Mouse (Mus musculus): ENCODE results near the gene Tor1aip2. TPM values are rescaled to one million over a fixed set of nuclear protein-coding genes. Genes with fewer than 3 reads are reported as not detected.
"Not testable (repeated sequence)": the region's sequence is repeated elsewhere in the genome, so short reads cannot be mapped to it uniquely, and the experiment has no call there.

Tor1aip2 gene
- total RNA-seq, 2 experiments from 2014 or later: 69.9 to 85.3 TPM

DNA sequence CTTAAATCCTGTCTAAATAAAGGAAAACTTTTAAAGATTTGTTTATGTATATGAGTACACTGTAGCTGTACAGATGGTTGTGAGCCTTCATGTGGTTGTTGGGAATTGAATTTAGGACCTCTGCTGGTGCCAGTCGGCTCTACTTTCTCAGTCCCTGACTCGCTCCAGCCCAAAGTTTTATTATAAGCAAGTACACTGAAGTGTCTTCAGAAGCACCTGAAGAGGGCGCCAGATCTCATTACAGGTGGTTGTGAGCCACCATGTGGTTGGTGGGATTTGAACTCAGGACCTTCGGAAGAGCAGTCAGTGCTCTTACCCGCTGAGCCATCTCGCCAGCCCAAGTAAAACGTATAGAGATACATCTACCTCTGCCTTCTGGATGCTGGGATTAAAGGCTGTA, 4.8 kb downstream of the Tor1aip2 start:
- ATAC-seq (replicated peaks; ENCODE audit: low FRiP score, low TSS enrichment, poor library complexity, severe bottlenecking): not testable (repeated sequence)

GRCm38 (mm10) chr1:156040731-156041401, 5.7 kb downstream of the Tor1aip2 start:
- peak; percentile 78 for ATAC-seq (replicated peaks; ENCODE audit: low FRiP score, low TSS enrichment, poor library complexity, severe bottlenecking)

DNA sequence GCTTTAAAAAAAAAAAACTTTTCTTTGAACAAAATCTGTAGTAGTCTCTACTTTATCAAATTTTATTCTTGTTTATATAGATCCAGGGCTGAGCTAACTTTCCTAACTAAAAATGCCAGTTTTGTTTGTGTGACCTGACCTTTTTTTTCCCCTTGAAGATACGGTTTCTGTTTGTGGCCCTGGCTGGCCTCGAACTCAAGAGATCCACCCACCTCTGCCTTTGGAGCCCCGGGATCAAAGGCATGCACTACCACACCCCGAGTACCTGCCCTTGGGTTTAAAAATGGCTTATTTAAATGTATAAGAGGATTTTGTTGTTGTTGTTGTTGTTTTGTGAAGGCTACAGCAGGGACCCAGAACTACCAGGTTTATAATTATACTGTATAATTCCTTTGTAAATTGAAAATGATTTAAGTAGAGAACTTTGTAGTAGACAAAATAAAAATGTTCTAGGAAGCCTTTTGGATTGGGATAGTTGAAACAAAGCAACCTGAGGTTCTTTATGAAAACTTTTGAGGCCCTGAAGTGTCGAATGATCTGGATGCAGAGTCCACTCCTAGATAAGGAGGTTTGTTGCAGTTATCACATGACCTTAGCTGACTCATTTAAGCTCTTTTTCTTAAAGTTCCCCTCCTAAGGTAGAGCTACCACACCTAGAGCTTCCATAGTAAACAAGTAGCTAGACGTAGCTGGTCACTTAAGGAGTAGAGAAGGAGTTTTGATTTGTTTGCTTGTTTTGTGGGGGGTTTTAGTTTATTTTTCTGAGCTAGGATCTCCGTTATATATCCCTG, 6.4 kb downstream of the Tor1aip2 start:
- no peak for ATAC-seq (replicated peaks; ENCODE audit: low FRiP score, low TSS enrichment, poor library complexity, severe bottlenecking)

GRCm38 (mm10) chr1:156042481-156042880, 7.3 kb downstream of the Tor1aip2 start:
- no peak for ATAC-seq (replicated peaks; ENCODE audit: low FRiP score, low TSS enrichment, poor library complexity, severe bottlenecking)

- peak; percentile 69 for ATAC-seq (replicated peaks; ENCODE audit: low FRiP score, low TSS enrichment, poor library complexity, severe bottlenecking)
Measured at GRCm38 (mm10) chr1:156043027-156043426, 7.8 kb downstream of the Tor1aip2 start.

DNA sequence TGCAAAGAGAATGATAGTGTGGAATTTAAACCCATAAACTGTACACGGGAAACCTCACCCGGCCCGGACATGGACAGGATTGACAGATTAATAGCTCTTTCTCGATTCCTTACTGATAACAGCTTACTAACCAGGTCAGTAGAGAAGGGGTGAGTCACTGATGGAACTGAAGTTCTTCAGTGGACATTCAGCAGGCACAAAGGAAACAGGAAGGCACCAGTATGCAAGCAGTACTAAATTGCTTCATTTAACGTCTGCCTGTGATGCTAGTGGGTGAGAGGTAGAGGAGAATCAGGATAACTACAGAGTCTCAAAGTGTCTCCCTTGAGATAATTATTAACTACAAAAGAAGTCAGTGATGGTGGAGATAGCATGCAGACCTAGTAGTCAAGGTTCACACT, 9.0 kb downstream of the Tor1aip2 start:
- no peak for ATAC-seq (replicated peaks; ENCODE audit: low FRiP score, low TSS enrichment, poor library complexity, severe bottlenecking)

GRCm38 (mm10) chr1:156046688-156047087, 11.5 kb downstream of the Tor1aip2 start:
- no peak for ATAC-seq (replicated peaks; ENCODE audit: low FRiP score, low TSS enrichment, poor library complexity, severe bottlenecking)

GRCm38 (mm10) chr1:156058207-156058606, 23.0 kb downstream of the Tor1aip2 start:
- ATAC-seq (replicated peaks; ENCODE audit: low FRiP score, low TSS enrichment, poor library complexity, severe bottlenecking): no peak

DNA sequence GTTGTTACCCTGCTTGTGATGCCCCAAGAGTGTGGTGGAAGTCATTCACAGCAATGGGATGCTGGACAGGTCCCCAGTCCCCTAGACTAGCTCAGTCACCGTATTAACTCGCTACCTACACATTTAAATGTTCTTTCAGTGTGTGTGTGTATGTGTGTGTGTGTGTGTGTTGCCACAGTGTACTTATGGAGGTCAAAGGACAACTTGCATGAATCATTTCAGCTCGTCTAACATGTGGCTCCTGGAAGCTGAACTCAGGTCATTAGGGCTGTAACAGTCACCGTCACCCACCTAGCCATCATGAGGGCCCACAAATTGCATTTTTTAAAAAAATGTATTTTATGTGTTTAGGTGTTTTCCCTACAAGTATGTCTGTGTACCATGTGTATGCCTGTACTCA, 27.0 kb downstream of the Tor1aip2 start:
- no peak for ATAC-seq (replicated peaks; ENCODE audit: low FRiP score, low TSS enrichment, poor library complexity, severe bottlenecking)

DNA sequence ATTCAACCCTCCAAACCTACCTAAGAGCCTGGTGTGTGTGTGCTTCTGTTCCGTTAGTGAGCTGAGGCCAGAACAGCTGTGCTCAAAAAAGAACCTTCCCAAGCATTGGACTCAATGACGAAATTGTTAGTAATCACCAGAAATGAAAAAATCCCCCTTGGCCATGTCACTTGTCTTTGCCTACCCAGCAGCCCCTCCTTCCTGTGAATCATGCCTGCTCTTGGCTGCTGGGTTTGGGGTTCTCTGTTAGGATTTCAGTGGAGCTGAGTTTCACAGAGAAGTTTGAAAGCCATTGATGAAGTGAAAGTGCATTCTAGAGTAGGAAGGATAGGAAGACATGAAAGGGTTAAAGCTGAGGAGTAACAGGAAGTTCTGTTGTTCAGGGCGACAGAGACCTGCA, 30.9 kb downstream of the Tor1aip2 start:
- ATAC-seq (replicated peaks; ENCODE audit: low FRiP score, low TSS enrichment, poor library complexity, severe bottlenecking): no peak

DNA sequence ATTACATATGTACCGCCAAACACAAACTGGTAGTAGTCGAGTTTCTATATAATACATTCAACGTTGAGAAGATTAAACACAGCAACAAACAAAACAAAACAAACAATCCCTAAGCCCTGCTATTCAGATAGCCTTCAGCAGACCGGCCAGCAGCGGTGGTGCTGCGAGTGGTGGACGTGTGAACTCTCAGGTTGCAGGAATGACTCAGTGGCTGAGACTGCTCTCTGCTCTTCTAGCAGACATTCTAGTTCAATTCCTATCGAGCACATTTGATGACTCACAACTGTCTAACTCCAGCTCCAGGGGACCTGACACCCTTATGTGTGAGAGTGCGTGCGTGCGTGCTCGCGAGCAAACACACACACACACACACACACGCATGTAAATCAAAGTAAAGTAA, 34.9 kb downstream of the Tor1aip2 start:
- ATAC-seq (replicated peaks; ENCODE audit: low FRiP score, low TSS enrichment, poor library complexity, severe bottlenecking): no peak

DNA sequence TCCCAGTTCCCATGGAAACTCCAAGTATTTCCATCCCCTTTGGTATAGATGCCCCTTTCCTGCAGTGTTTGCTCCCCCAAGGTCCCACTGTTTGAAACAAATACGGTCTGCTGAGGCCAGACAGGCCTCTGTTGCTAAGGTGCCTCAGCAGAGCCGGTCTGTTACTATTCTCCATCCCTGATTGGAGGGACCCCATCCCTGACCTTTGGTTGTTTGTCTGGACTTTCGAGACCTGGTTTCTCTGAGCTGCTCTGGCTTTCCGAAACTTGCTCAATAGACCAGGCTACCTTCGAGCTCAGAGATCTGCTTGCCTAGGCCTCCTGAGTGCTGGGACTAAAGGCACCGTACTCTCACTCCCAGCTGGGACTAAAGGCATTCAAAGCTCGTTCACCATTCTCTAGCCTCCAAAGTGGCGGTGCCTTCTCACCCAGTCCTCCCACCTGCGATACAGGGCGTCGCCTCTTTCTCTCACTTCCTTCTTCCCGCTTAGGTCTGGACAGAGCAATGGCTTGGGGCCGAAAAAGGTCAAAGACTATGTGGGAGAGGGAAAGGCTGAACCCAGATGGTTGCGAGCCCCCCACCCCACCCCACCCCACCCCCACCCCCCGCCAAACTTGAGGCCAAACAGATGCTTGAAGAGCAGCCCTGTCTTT, 38.1 kb downstream of the Tor1aip2 start:
- no peak for ATAC-seq (replicated peaks; ENCODE audit: low FRiP score, low TSS enrichment, poor library complexity, severe bottlenecking)

DNA sequence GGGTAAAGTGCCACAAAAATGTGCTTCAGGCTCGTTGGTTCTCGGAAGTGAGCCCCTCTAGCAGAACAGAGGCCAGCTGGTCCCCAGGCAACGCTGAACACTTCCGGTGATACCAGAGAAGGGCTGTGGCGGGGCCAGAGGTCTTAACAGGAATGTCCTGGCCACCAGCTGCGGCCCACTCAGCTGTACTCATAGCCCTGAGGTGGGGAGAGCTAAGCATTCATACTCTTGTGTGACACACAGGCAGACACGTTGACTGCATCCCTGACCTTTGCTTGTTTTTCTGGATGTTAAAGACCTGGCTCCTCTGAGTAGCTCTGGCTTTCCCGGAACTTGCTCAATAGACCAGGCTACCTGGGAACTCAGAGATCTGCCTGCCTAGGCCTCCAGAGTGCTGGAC, 39.4 kb downstream of the Tor1aip2 start:
- no peak for ATAC-seq (replicated peaks; ENCODE audit: low FRiP score, low TSS enrichment, poor library complexity, severe bottlenecking)

- peak; percentile 82 for ATAC-seq (replicated peaks; ENCODE audit: low FRiP score, low TSS enrichment, poor library complexity, severe bottlenecking)
Measured at GRCm38 (mm10) chr1:156076474-156076873, 41.3 kb downstream of the Tor1aip2 start.

- ATAC-seq (replicated peaks; ENCODE audit: low FRiP score, low TSS enrichment, poor library complexity, severe bottlenecking): no peak
Measured at GRCm38 (mm10) chr1:156077655-156078054, 42.5 kb downstream of the Tor1aip2 start.

- no peak for ATAC-seq (replicated peaks; ENCODE audit: low FRiP score, low TSS enrichment, poor library complexity, severe bottlenecking)
Measured at GRCm38 (mm10) chr1:156084603-156085002, 49.4 kb downstream of the Tor1aip2 start.

GRCm38 (mm10) chr1:156085770-156086169, 50.6 kb downstream of the Tor1aip2 start:
- ATAC-seq (replicated peaks; ENCODE audit: low FRiP score, low TSS enrichment, poor library complexity, severe bottlenecking): peak; percentile 47; the same call in 1 of the 2 replicates

DNA sequence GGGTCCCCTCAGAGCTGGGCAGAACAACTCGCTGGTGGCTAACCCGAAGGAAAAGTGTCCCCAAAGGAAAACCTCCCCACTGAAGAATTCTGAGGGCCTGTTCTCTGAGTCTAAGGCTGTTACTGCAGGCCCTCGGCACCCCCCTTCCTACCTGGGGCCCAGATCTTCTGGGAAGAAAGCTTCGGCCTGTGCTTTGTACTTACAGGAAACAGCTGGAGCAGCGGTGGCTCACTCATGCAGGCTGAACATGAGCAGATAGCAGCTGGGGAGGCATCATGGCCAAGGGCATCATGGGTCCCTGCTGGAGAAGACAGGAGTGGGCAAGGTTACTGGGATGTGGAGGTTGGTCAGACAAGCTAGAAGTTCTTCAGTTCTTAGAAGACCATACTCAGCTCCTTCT, 52.4 kb downstream of the Tor1aip2 start:
- no peak for ATAC-seq (replicated peaks; ENCODE audit: low FRiP score, low TSS enrichment, poor library complexity, severe bottlenecking)

GRCm38 (mm10) chr1:156089561-156089960, 54.4 kb downstream of the Tor1aip2 start:
- peak; percentile 40; the same call in 1 of the 2 replicates for ATAC-seq (replicated peaks; ENCODE audit: low FRiP score, low TSS enrichment, poor library complexity, severe bottlenecking)

- no peak for ATAC-seq (replicated peaks; ENCODE audit: low FRiP score, low TSS enrichment, poor library complexity, severe bottlenecking)
Measured at GRCm38 (mm10) chr1:156090042-156090441, 54.8 kb downstream of the Tor1aip2 start.
